Mouse (Mus musculus): ENCODE results near the gene Grik1. TPM values are rescaled to one million over a fixed set of nuclear protein-coding genes. Genes with fewer than 3 reads are reported as not detected.
A peak's percentile ranks its signal among the peaks of the same experiment; 100 is the strongest.

Gene Grik1
- polyA plus RNA-seq, 1 experiment: 4.3 TPM

- Histone ChIP-seq H3K27ac (ENCODE audit: insufficient read depth, low read length) (no peak overlapping the region), H3K4me1 (ENCODE audit: control insufficient read depth, insufficient read depth, low read length) (no peaks in the 10 kb centered on the region), H3K4me3 (ENCODE audit: insufficient read depth, low read length) (no peak overlapping the region)
- TF ChIP-seq CTCF (IDR thresholded peaks at IDR 0.05; ENCODE audit: borderline replicate concordance, insufficient read depth, low read length) (no peak), POLR2A (IDR thresholded peaks at IDR 0.05; ENCODE audit: low read depth, low read length) (no peak)
These were observed 45.4 kb downstream of the Grik1 start for GRCm38 (mm10) chr16:88244658-88245057.

GRCm38 (mm10) chr16:88225616-88226015, 64.4 kb downstream of the Grik1 start:
- Histone ChIP-seq H3K4me1 (ENCODE audit: control insufficient read depth, insufficient read depth, low read length) (0 out of 2 replicates have a peak, but pooled peaks cover 2% of the 10 kb centered on the region), H3K27ac (ENCODE audit: insufficient read depth, low read length) (no peak overlapping the region), H3K4me3 (ENCODE audit: insufficient read depth, low read length) (no peak overlapping the region)
- no peak for TF ChIP-seq POLR2A (IDR thresholded peaks at IDR 0.05; ENCODE audit: low read depth, low read length)
- no peak for TF ChIP-seq CTCF (IDR thresholded peaks at IDR 0.05; ENCODE audit: borderline replicate concordance, insufficient read depth, low read length)

- TF ChIP-seq CTCF (IDR thresholded peaks at IDR 0.05; ENCODE audit: borderline replicate concordance, insufficient read depth, low read length): no peak
- TF ChIP-seq POLR2A (IDR thresholded peaks at IDR 0.05; ENCODE audit: low read depth, low read length): no peak
- Histone ChIP-seq H3K4me3 (ENCODE audit: insufficient read depth, low read length) (no peak overlapping the region), H3K27ac (ENCODE audit: insufficient read depth, low read length) (no peak overlapping the region), H3K4me1 (ENCODE audit: control insufficient read depth, insufficient read depth, low read length) (0 out of 2 replicates have a peak, but pooled peaks cover 2% of the 10 kb centered on the region)
These were observed 68.1 kb downstream of the Grik1 start for GRCm38 (mm10) chr16:88221932-88222331.

- Histone ChIP-seq H3K4me3 (ENCODE audit: insufficient read depth, low read length) (no peak overlapping the region), H3K27ac (ENCODE audit: insufficient read depth, low read length) (no peak overlapping the region), H3K4me1 (ENCODE audit: control insufficient read depth, insufficient read depth, low read length) (no peaks in the 10 kb centered on the region)
- TF ChIP-seq CTCF (IDR thresholded peaks at IDR 0.05; ENCODE audit: borderline replicate concordance, insufficient read depth, low read length) (no peak), POLR2A (IDR thresholded peaks at IDR 0.05; ENCODE audit: low read depth, low read length) (no peak)
These were observed 77.5 kb downstream of the Grik1 start for GRCm38 (mm10) chr16:88212531-88212930.

- Histone ChIP-seq H3K27ac (ENCODE audit: insufficient read depth, low read length) (no peak overlapping the region), H3K4me1 (ENCODE audit: control insufficient read depth, insufficient read depth, low read length) (no peaks in the 10 kb centered on the region), H3K4me3 (ENCODE audit: insufficient read depth, low read length) (no peak overlapping the region)
- TF ChIP-seq CTCF (IDR thresholded peaks at IDR 0.05; ENCODE audit: borderline replicate concordance, insufficient read depth, low read length) (no peak), POLR2A (IDR thresholded peaks at IDR 0.05; ENCODE audit: low read depth, low read length) (no peak)
These were observed 78.2 kb downstream of the Grik1 start for GRCm38 (mm10) chr16:88211852-88212251.

GRCm38 (mm10) chr16:88204400-88204799, 85.7 kb downstream of the Grik1 start:
- TF ChIP-seq CTCF (IDR thresholded peaks at IDR 0.05; ENCODE audit: borderline replicate concordance, insufficient read depth, low read length) (peak; percentile 75), POLR2A (IDR thresholded peaks at IDR 0.05; ENCODE audit: low read depth, low read length) (no peak)
- Histone ChIP-seq H3K4me1 (ENCODE audit: control insufficient read depth, insufficient read depth, low read length) (no peaks in the 10 kb centered on the region; the same call in 1 of the 2 replicates), H3K27ac (ENCODE audit: insufficient read depth, low read length) (no peak overlapping the region), H3K4me3 (ENCODE audit: insufficient read depth, low read length) (no peak overlapping the region)

- no peak overlapping the region for H3K4me3 ChIP-seq (ENCODE audit: insufficient read depth, low read length)
- no peaks in the 10 kb centered on the region; the same call in 1 of the 2 replicates for H3K4me1 ChIP-seq (ENCODE audit: control insufficient read depth, insufficient read depth, low read length)
- TF ChIP-seq POLR2A (IDR thresholded peaks at IDR 0.05; ENCODE audit: low read depth, low read length): no peak
- no peak overlapping the region for H3K27ac ChIP-seq (ENCODE audit: insufficient read depth, low read length)
These were observed 86.1 kb downstream of the Grik1 start for GRCm38 (mm10) chr16:88203985-88204384.

- Histone ChIP-seq H3K27ac (ENCODE audit: insufficient read depth, low read length) (peak overlapping the region; percentile 76), H3K4me3 (ENCODE audit: insufficient read depth, low read length) (no peak overlapping the region), H3K4me1 (ENCODE audit: control insufficient read depth, insufficient read depth, low read length) (no peaks in the 10 kb centered on the region)
- no peak for TF ChIP-seq POLR2A (IDR thresholded peaks at IDR 0.05; ENCODE audit: low read depth, low read length)
- no peak for TF ChIP-seq CTCF (IDR thresholded peaks at IDR 0.05; ENCODE audit: borderline replicate concordance, insufficient read depth, low read length)
These were observed 102.5 kb downstream of the Grik1 start for GRCm38 (mm10) chr16:88187433-88188037.

GRCm38 (mm10) chr16:88178813-88179212, 111.3 kb downstream of the Grik1 start:
- no peak overlapping the region for H3K4me3 ChIP-seq (ENCODE audit: insufficient read depth, low read length)
- H3K4me1 ChIP-seq (ENCODE audit: control insufficient read depth, insufficient read depth, low read length): no peaks in the 10 kb centered on the region
- no peak overlapping the region for H3K27ac ChIP-seq (ENCODE audit: insufficient read depth, low read length)
- no peak for TF ChIP-seq CTCF (IDR thresholded peaks at IDR 0.05; ENCODE audit: borderline replicate concordance, insufficient read depth, low read length)
- no peak for TF ChIP-seq POLR2A (IDR thresholded peaks at IDR 0.05; ENCODE audit: low read depth, low read length)

GRCm38 (mm10) chr16:88177364-88177763, 112.7 kb downstream of the Grik1 start:
- TF ChIP-seq POLR2A (IDR thresholded peaks at IDR 0.05; ENCODE audit: low read depth, low read length) (no peak), CTCF (IDR thresholded peaks at IDR 0.05; ENCODE audit: borderline replicate concordance, insufficient read depth, low read length) (no peak)
- no peaks in the 10 kb centered on the region for H3K4me1 ChIP-seq (ENCODE audit: control insufficient read depth, insufficient read depth, low read length)

More at GRCm38 (mm10) chr16:88177364-88177763, 112.7 kb downstream of the Grik1 start:
- no peak overlapping the region for H3K4me3 ChIP-seq (ENCODE audit: insufficient read depth, low read length)
- H3K27ac ChIP-seq (ENCODE audit: insufficient read depth, low read length): no peak overlapping the region
